Mouse (Mus musculus) thymus, postnatal 25 days (tissue): Measurements from ENCODE around the gene Rab11a.

Experiments
- DNase-seq: peaks from one replicate; pipeline ENCODE4 v3.0.0; 2022

The Rab11a gene

GRCm38 (mm10) chr9:64737406-64738201 lies at the start of gene Rab11a:
Gene Rab11a (minus strand): TSS chr9:64737758.
- DNase-seq = peak; percentile 97

- DNase-seq = no peak
Measured at GRCm38 (mm10) chr9:64786216-64786905, 48.8 kb upstream of the Rab11a start.

GRCm38 (mm10) chr9:64784841-64785240 lies 47.3 kb upstream of the Rab11a start:
- DNase-seq = peak; percentile 82

- DNase-seq = no peak
Measured at GRCm38 (mm10) chr9:64783511-64783910, 46.0 kb upstream of the Rab11a start.

GRCm38 (mm10) chr9:64779628-64780027 lies 42.1 kb upstream of the Rab11a start:
- peak; percentile 27 for DNase-seq

- peak; percentile 11 for DNase-seq
Measured at GRCm38 (mm10) chr9:64778151-64778550, 40.6 kb upstream of the Rab11a start.

- DNase-seq = no peak
Measured at GRCm38 (mm10) chr9:64777441-64777987, 40.0 kb upstream of the Rab11a start.

GRCm38 (mm10) chr9:64775491-64775890 lies 37.9 kb upstream of the Rab11a start:
- DNase-seq = no peak

GRCm38 (mm10) chr9:64774883-64775282 lies 37.3 kb upstream of the Rab11a start:
- no peak for DNase-seq

GRCm38 (mm10) chr9:64774411-64774811 lies 36.9 kb upstream of the Rab11a start:
- no peak for DNase-seq

GRCm38 (mm10) chr9:64773936-64774335 lies 36.4 kb upstream of the Rab11a start:
- no peak for DNase-seq

GRCm38 (mm10) chr9:64773254-64773653 lies 35.7 kb upstream of the Rab11a start:
- no peak for DNase-seq

- peak; percentile 22 for DNase-seq
Measured at GRCm38 (mm10) chr9:64771236-64771635, 33.7 kb upstream of the Rab11a start.

- DNase-seq = no peak
Measured at GRCm38 (mm10) chr9:64770411-64770849, 32.9 kb upstream of the Rab11a start.

GRCm38 (mm10) chr9:64769911-64770310 lies 32.4 kb upstream of the Rab11a start:
- DNase-seq = no peak

- DNase-seq = peak; percentile 18
Measured at GRCm38 (mm10) chr9:64769066-64769695, 31.6 kb upstream of the Rab11a start.

- no peak for DNase-seq
Measured at GRCm38 (mm10) chr9:64767796-64768195, 30.2 kb upstream of the Rab11a start.

GRCm38 (mm10) chr9:64766136-64766535 lies 28.6 kb upstream of the Rab11a start:
- DNase-seq = no peak

GRCm38 (mm10) chr9:64764824-64765223 lies 27.3 kb upstream of the Rab11a start:
- DNase-seq = no peak

- DNase-seq = no peak
Measured at GRCm38 (mm10) chr9:64758052-64758451, 20.5 kb upstream of the Rab11a start.

GRCm38 (mm10) chr9:64752575-64752974 lies 15.0 kb upstream of the Rab11a start:
- DNase-seq = no peak

GRCm38 (mm10) chr9:64749314-64749713 lies 11.8 kb upstream of the Rab11a start:
- no peak for DNase-seq

- DNase-seq = no peak
Measured at GRCm38 (mm10) chr9:64747735-64748134, 10.2 kb upstream of the Rab11a start.
